Mouse (Mus musculus): Measurements from ENCODE around the gene Me3.
"Not testable (repeated sequence)": the region's sequence is repeated elsewhere in the genome, so short reads cannot be mapped to it uniquely, and the experiment has no call there.

The Me3 gene

GRCm38 (mm10) chr7:89730514-89730913 lies 98.3 kb downstream of the Me3 start:
- no peak for DNase-seq (ENCODE audit: low spot score)

- not testable (repeated sequence) for DNase-seq (ENCODE audit: low spot score)
Measured at GRCm38 (mm10) chr7:89731115-89731514, 98.9 kb downstream of the Me3 start.

GRCm38 (mm10) chr7:89748415-89748814 lies 116.2 kb downstream of the Me3 start:
- DNase-seq (ENCODE audit: low spot score): no peak

- no peak for DNase-seq (ENCODE audit: low spot score)
Measured at GRCm38 (mm10) chr7:89749183-89749582, 117.0 kb downstream of the Me3 start.

GRCm38 (mm10) chr7:89766678-89767508 lies 134.7 kb downstream of the Me3 start:
- no peak for DNase-seq (ENCODE audit: low spot score)

- DNase-seq (ENCODE audit: low spot score): no peak
Measured at GRCm38 (mm10) chr7:89769106-89769896, 137.1 kb downstream of the Me3 start.

- DNase-seq (ENCODE audit: low spot score): no peak
Measured at GRCm38 (mm10) chr7:89770021-89770420, 137.8 kb downstream of the Me3 start.

- DNase-seq (ENCODE audit: low spot score): no peak
Measured at GRCm38 (mm10) chr7:89772906-89773305, 140.7 kb downstream of the Me3 start.

GRCm38 (mm10) chr7:89773352-89773921 lies 141.2 kb downstream of the Me3 start:
- DNase-seq (ENCODE audit: low spot score): no peak

GRCm38 (mm10) chr7:89773926-89774325 lies 141.7 kb downstream of the Me3 start:
- no peak for DNase-seq (ENCODE audit: low spot score)

- DNase-seq (ENCODE audit: low spot score): no peak
Measured at GRCm38 (mm10) chr7:89775848-89776247, 143.7 kb downstream of the Me3 start.

- DNase-seq (ENCODE audit: low spot score): no peak
Measured at GRCm38 (mm10) chr7:89781391-89781790, 149.2 kb downstream of the Me3 start.

GRCm38 (mm10) chr7:89787735-89788134 lies 155.5 kb downstream of the Me3 start:
- DNase-seq (ENCODE audit: low spot score): no peak

GRCm38 (mm10) chr7:89792576-89792975 lies 160.4 kb downstream of the Me3 start:
- no peak for DNase-seq (ENCODE audit: low spot score)

GRCm38 (mm10) chr7:89795366-89795765 lies 163.2 kb downstream of the Me3 start:
- no peak for DNase-seq (ENCODE audit: low spot score)

GRCm38 (mm10) chr7:89796351-89796801 lies 164.2 kb downstream of the Me3 start:
- DNase-seq (ENCODE audit: low spot score): no peak

- DNase-seq (ENCODE audit: low spot score): no peak
Measured at GRCm38 (mm10) chr7:89798358-89799020, 166.3 kb downstream of the Me3 start.

GRCm38 (mm10) chr7:89802447-89802846 lies 170.3 kb downstream of the Me3 start:
- DNase-seq (ENCODE audit: low spot score): no peak

- DNase-seq (ENCODE audit: low spot score): no peak
Measured at GRCm38 (mm10) chr7:89803966-89804365, 171.8 kb downstream of the Me3 start.

- DNase-seq (ENCODE audit: low spot score): no peak
Measured at GRCm38 (mm10) chr7:89809400-89809799, 177.2 kb downstream of the Me3 start.

- no peak for DNase-seq (ENCODE audit: low spot score)
Measured at GRCm38 (mm10) chr7:89828436-89829065, 196.4 kb downstream of the Me3 start.

- DNase-seq (ENCODE audit: low spot score): no peak
Measured at GRCm38 (mm10) chr7:89829201-89829600, 197.0 kb downstream of the Me3 start.

All from layer of hippocampus, adult 9-10 months (tissue).